Mouse (Mus musculus) G1E (cell line): Measurements from ENCODE around the gene March9.

Source experiments
- CTCF ChIP-seq: IDR thresholded peaks from 2 replicates; pipeline ENCODE4 v1.5.1; 2012; ENCODE audit warnings: low read depth, low read length, inconsistent platforms, mixed read lengths
- GATA1 ChIP-seq: IDR thresholded peaks from 2 replicates; pipeline ENCODE4 v1.6.1; 2012; ENCODE audit warnings: borderline replicate concordance, low read length, inconsistent platforms, mixed read lengths
- GATA2 ChIP-seq: IDR thresholded peaks from 2 replicates; pipeline ENCODE4 v1.6.1; 2012; ENCODE audit warnings: low read depth, low read length, inconsistent platforms, borderline replicate concordance
- POLR2AphosphoS5 ChIP-seq: IDR thresholded peaks from 2 replicates; pipeline ENCODE4 v1.6.1; 2012; ENCODE audit warnings: low read depth, low read length, inconsistent platforms; ENCODE audit not compliant: insufficient replicate concordance
- TAL1 ChIP-seq: conservative IDR thresholded peaks from 2 replicates; pipeline ENCODE4 v1.6.1; 2012; ENCODE audit warnings: low read depth, low read length, inconsistent platforms, mixed read lengths

DNA sequence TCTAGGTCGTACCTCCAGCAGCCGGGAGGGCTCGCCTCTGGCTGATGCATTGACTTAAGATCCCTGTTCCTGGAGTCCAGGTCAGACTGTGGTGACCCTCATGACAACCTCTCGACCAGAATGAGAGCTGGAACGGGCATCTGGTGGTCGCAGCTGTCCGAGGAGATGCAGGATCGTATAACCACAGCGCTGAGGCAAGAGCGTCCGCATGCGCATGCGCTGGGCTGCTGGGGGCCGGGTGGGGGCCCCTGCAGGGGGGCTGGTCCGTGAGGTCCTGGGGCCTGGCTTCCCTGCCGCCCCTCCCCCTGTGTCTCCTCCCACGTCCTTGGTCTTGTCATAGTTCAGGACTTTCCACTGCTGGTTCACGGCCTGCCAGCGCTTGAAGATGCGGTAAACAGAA lies 3.5 kb downstream of the March9 start:
- TF ChIP-seq CTCF (no peak), GATA1 (no peak), GATA2 (no peak), POLR2AphosphoS5 (no peak), TAL1 (no peak)
